Mouse (Mus musculus) myocyte (in vitro differentiated cells): ENCODE results near the gene Dnase2b.

Source experiments
- CEBPB ChIP-seq: IDR thresholded peaks from 2 replicates; pipeline ENCODE4 v1.6.1; 2011; ENCODE audit warnings: mild to moderate bottlenecking, moderate library complexity; ENCODE audit not compliant: poor library complexity, insufficient read depth, severe bottlenecking
- E2F4 ChIP-seq: IDR thresholded peaks from one replicate; pipeline ENCODE4 v1.6.1; 2011; ENCODE audit warnings: mild to moderate bottlenecking, control low read depth, moderate library complexity; ENCODE audit not compliant: insufficient read depth
- MAX ChIP-seq: IDR thresholded peaks from one replicate; pipeline ENCODE4 v1.6.1; 2011; ENCODE audit warnings: low read depth, mild to moderate bottlenecking, control low read depth
- MYOD1 ChIP-seq, 3 experiments: IDR thresholded peaks; one replicate each; pipeline ENCODE4 v1.6.1; 2011; ENCODE audit warnings: control low read depth in 2 of 3, low read depth in 2 of 3, mild to moderate bottlenecking in 2 of 3, moderate library complexity in 1 of 3; ENCODE audit not compliant: insufficient read length in 2 of 3, control insufficient read depth in 1 of 3
- MYOG ChIP-seq, 3 experiments: IDR thresholded peaks; one replicate each; pipeline ENCODE4 v1.6.1; 2011; ENCODE audit warnings: control low read depth in 2 of 3, low read depth in 2 of 3, mild to moderate bottlenecking in 2 of 3; ENCODE audit not compliant: insufficient read length in 2 of 3, control insufficient read depth in 1 of 3, insufficient read depth in 1 of 3
- POLR2A ChIP-seq: IDR thresholded peaks from one replicate; pipeline ENCODE4 v1.6.1; 2011; ENCODE audit warnings: low read depth, mild to moderate bottlenecking, control low read depth, moderate library complexity; ENCODE audit not compliant: insufficient read length
- POLR2AphosphoS2 ChIP-seq: IDR thresholded peaks from one replicate; pipeline ENCODE4 v1.6.1; 2011; ENCODE audit warnings: low read depth, control low read depth; ENCODE audit not compliant: insufficient read length
- SRF ChIP-seq: IDR thresholded peaks from one replicate; pipeline ENCODE4 v1.6.1; 2011; ENCODE audit warnings: low read depth; ENCODE audit not compliant: control insufficient read depth, insufficient read length
- TCF12 ChIP-seq: IDR thresholded peaks from one replicate; pipeline ENCODE4 v1.6.1; 2011; ENCODE audit warnings: mild to moderate bottlenecking, control low read depth; ENCODE audit not compliant: poor library complexity, insufficient read depth, severe bottlenecking
- USF1 ChIP-seq: IDR thresholded peaks from one replicate; pipeline ENCODE4 v1.6.1; 2011; ENCODE audit warnings: low read depth, mild to moderate bottlenecking, control low read depth, moderate library complexity

- no peak for TF ChIP-seq MYOD1 (IDR thresholded peaks at IDR 0.05; ENCODE audit: control insufficient read depth in 1 of 3, insufficient read length in 2 of 3, low read depth in 2 of 3)
- TF ChIP-seq POLR2A: no peak
- TF ChIP-seq MAX: no peak
- no peak for TF ChIP-seq TCF12
- no peak for TF ChIP-seq MYOG (IDR thresholded peaks at IDR 0.05; ENCODE audit: control insufficient read depth in 1 of 3, insufficient read depth in 1 of 3, insufficient read length in 2 of 3, low read depth in 2 of 3)
- TF ChIP-seq USF1: no peak
- TF ChIP-seq SRF: no peak
- TF ChIP-seq POLR2AphosphoS2: no peak
- TF ChIP-seq E2F4: no peak
- no peak for TF ChIP-seq CEBPB
Measured at GRCm38 (mm10) chr3:146564268-146565064, 50.9 kb downstream of the Dnase2b start.
